ENCODE assay signal across 10 mouse cellular contexts in the genomic region with DNA sequence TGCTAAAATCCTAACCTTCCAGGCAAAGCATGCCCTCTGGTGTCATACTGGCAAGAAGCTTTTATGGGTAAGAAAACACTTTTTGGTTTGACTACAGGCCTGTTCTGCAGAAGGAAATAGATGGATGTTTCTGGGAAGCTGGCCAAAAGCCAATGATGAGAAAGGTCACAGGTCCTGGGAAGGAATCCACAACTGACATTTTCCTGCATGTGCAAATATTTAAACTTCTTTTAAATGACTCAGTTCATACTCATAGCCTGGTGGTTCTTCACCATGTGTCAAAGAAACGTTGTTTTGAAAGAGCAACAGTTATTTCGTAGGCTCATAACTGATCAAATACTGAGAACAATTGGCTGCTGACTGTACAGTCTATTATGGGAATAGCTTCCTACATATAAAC. TPM values are rescaled to one million over a fixed set of nuclear protein-coding genes. Genes with fewer than 3 reads are reported as not detected.
DNase-seq lines count a peak whose midpoint lies in the region; ATAC-seq and TF ChIP-seq lines count a peak whose summit lies in the region.
"Had no signal": no experiment of that assay in that cellular context is flagged by ENCODE, and none has a peak within 500 bp of the region (broad histone marks: within the 10 kb centered on the region; RNA-seq: fewer than 3 reads in every experiment).

No protein-coding gene starts in this region.

- H3K27ac ChIP-seq in liver, adult 2 months (replicated peaks; ENCODE audit: insufficient read depth, low read depth, low read length): no peak overlapping the region
- H3K27ac ChIP-seq in liver, embryonic 12.5 days: no peak overlapping the region
- H3K27ac ChIP-seq in kidney, embryonic 16.5 days (ENCODE audit: low read length): no peak overlapping the region
- H3K27ac ChIP-seq: hindbrain, embryonic 13.5 days; midbrain, embryonic 15.5 days had no signal

- H3K9me3 ChIP-seq in liver, embryonic 12.5 days (replicated peaks): no peaks in the 10 kb centered on the region
- H3K9me3 ChIP-seq in kidney, embryonic 16.5 days (ENCODE audit: low read length): no peaks in the 10 kb centered on the region; the same call in 1 of the 2 replicates
- H3K9me3 ChIP-seq: hindbrain, embryonic 13.5 days; midbrain, embryonic 15.5 days had no signal

- 7% methylated on average over 2 of the region's 2 CpGs for WGBS in liver, adult 2 months
- WGBS in liver, embryonic 12.5 days (ENCODE audit: insufficient replicate concordance): 71% methylated on average over 2 of the region's 2 CpGs
- 53% methylated on average over 2 of the region's 2 CpGs for WGBS in kidney, embryonic 16.5 days

- DNase-seq in liver, adult 2 months (ENCODE audit: extremely low read depth, low read depth, low spot score): peak; percentile 62
- DNase-seq in adrenal gland, postnatal 10 days: peak; percentile 73
- DNase-seq in lung, postnatal 4 days: peak; percentile 33 to 40
- no peak for DNase-seq in thymus, postnatal 10 days (ENCODE audit: low spot score in 2 of 2)
- DNase-seq in thymus, postnatal 4 days: no peak
- DNase-seq in gastrocnemius, postnatal 4 days (ENCODE audit: low spot score in 2 of 2): no peak

- H3K4me1 ChIP-seq in liver, adult 2 months (ENCODE audit: control insufficient read depth, insufficient read depth, low read length): peaks cover 8% of the 10 kb centered on the region; the same call in 1 of the 2 replicates
- peaks cover 8% of the 10 kb centered on the region for H3K4me1 ChIP-seq in liver, embryonic 12.5 days
- peaks cover 7% of the 10 kb centered on the region for H3K4me1 ChIP-seq in kidney, embryonic 16.5 days (ENCODE audit: insufficient read depth, low read length)

- H3K79me2 ChIP-seq in liver, adult 2 months (ENCODE audit: control insufficient read depth, insufficient read depth, low read length): no peaks in the 10 kb centered on the region; the same call in 1 of the 2 replicates

- peaks cover 13% of the 10 kb centered on the region for H3K36me3 ChIP-seq in liver, adult 2 months (ENCODE audit: control insufficient read depth, insufficient read depth, low read length)
- H3K36me3 ChIP-seq in liver, embryonic 12.5 days: peaks cover 11% of the 10 kb centered on the region
- peaks cover 12% of the 10 kb centered on the region; the same call in 1 of the 2 replicates for H3K36me3 ChIP-seq in kidney, embryonic 16.5 days (ENCODE audit: insufficient read depth, low read length)

- H3K9ac ChIP-seq in liver, adult 2 months (ENCODE audit: low read depth, low read length): no peak overlapping the region
- H3K9ac ChIP-seq in liver, embryonic 12.5 days: no peak overlapping the region
- no peak overlapping the region for H3K9ac ChIP-seq in kidney, embryonic 16.5 days (replicated peaks; ENCODE audit: low read length)
- H3K9ac ChIP-seq: hindbrain, embryonic 13.5 days; midbrain, embryonic 15.5 days had no signal

- H3K4me3 ChIP-seq in liver, adult 2 months (ENCODE audit: insufficient read depth, low read depth, low read length): no peak overlapping the region
- no peak overlapping the region for H3K4me3 ChIP-seq in liver, embryonic 12.5 days
- H3K4me3 ChIP-seq in kidney, embryonic 16.5 days (ENCODE audit: low read length): no peak overlapping the region
- H3K4me3 ChIP-seq: hindbrain, embryonic 13.5 days; midbrain, embryonic 15.5 days had no signal

- no peaks in the 10 kb centered on the region for H3K27me3 ChIP-seq in liver, adult 2 months (ENCODE audit: control insufficient read depth, insufficient read depth, low read length)
- no peaks in the 10 kb centered on the region for H3K27me3 ChIP-seq in liver, embryonic 12.5 days (replicated peaks)
- H3K27me3 ChIP-seq in kidney, embryonic 16.5 days (ENCODE audit: insufficient read depth, low read length): no peaks in the 10 kb centered on the region
- H3K27me3 ChIP-seq: hindbrain, embryonic 13.5 days; midbrain, embryonic 15.5 days had no signal

- no peak for TF ChIP-seq POLR2A in liver, adult 2 months (IDR thresholded peaks at IDR 0.05; ENCODE audit: extremely low read depth, insufficient read depth, low read length)

- ATAC-seq in liver, embryonic 12.5 days: no peak
- ATAC-seq in kidney, embryonic 16.5 days (ENCODE audit: low FRiP score, low TSS enrichment): peak; percentile 12; the same call in 1 of the 2 replicates
- ATAC-seq: midbrain, embryonic 15.5 days had no signal

- no peak overlapping the region for H3K4me2 ChIP-seq in liver, embryonic 12.5 days
- H3K4me2 ChIP-seq in kidney, embryonic 16.5 days (replicated peaks; ENCODE audit: low read depth, low read length): no peak overlapping the region
- H3K4me2 ChIP-seq: hindbrain, embryonic 13.5 days; midbrain, embryonic 15.5 days had no signal

- TF ChIP-seq CTCF in liver, adult 2 months (IDR thresholded peaks at IDR 0.05; ENCODE audit: low read depth, low read length): no peak

RNA-seq across cellular contexts. Expression of a gene that starts 5.4 kb away (rescaled TPM):
- 1.5 and 2.8 TPM in 2 replicates for total RNA-seq in liver, adult 2 months (2014; rRNA removed)
- 0.18 and 0.25 TPM in 2 replicates for polyA plus RNA-seq in liver, adult 2 months (2012; rRNA removed)
- 2.5 and 2.8 TPM in 2 replicates for polyA plus RNA-seq in liver, embryonic 12.5 days (2016; fragmentation: Nextera tagmentation; extraction: Ambion mirVana)
- 10 to 100 TPM in 1 of 2 experiments, 1 to 10 TPM in 1; 5.8 to 12.8 TPM for total RNA-seq in adrenal gland, postnatal 10 days (2021)
- polyA plus RNA-seq in kidney, embryonic 16.5 days (2015; fragmentation: Nextera tagmentation; extraction: Ambion mirVana): 11.1 and 11.7 TPM in 2 replicates
- total RNA-seq in gastrocnemius, postnatal 4 days (2021): 1 to 10 TPM; 5.0 to 7.1 TPM

Comparison
In these comparisons a context has a peak if more than half of its experiments do, and no peak if none do; other contexts are left out.
1. DNase-seq: peak in liver, adult 2 months (single experiment), adrenal gland, postnatal 10 days (single experiment) and lung, postnatal 4 days (2 of 2); none in thymus, postnatal 10 days (0 of 2), thymus, postnatal 4 days (single experiment) and gastrocnemius, postnatal 4 days (0 of 2).